Mouse (Mus musculus) urinary bladder, postnatal 4 days (tissue): ENCODE results near the gene Creb1.
"Not testable (repeated sequence)": the region's sequence is repeated elsewhere in the genome, so short reads cannot be mapped to it uniquely, and the experiment has no call there.

Source experiments
- DNase-seq, 2 experiments: peaks; one replicate each; pipeline ENCODE4 v3.0.0; 2021 to 2022; ENCODE audit warnings: low spot score in 2 of 2

The Creb1 gene

DNA sequence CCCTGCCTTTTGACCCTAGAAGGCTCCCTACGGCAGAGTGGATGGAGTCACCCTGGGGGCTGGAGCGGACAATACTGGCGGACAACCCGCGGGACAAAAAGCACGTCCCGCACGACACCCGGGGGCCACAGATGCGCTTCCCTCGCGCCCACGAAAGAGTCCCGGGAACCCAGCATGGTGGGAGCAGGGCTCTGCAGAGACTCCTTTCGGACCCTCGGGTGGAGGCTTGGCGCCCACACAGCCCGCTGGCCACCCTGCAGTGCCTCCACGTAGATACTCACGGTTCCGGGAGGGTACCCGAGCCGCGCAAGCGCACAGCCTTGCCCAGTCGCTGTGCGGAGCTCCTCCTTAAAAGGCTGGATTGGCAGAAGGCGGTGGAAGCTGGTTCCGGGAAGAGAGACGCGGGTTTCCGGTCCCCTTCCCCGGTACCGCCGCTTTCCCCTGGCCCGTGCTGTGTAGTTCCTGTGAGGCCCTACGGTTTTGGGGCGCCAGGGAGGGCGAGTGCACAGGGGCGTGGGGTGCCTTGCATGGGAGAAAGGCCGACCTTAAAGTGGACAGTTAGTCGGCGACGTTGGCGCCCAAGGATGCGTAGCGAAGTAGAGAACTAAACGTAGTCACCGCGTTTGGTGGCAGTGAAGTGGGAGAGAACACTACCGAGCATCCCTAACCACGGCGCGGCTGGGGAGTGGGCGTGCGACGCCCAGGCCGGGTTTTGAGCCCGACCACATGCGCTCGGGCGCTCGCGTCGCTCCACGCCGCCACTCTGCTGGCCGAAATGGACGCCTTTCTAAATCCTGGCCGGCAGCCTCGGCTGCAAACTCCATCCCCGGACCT, 84.7 kb downstream of the Creb1 start, which contains the start of gene Mettl21a:
Gene Mettl21a, minus strand, starts transcription at position 362 of the 834 bp plus-strand sequence.
- DNase-seq, result peak; percentile 88 to 89

DNA sequence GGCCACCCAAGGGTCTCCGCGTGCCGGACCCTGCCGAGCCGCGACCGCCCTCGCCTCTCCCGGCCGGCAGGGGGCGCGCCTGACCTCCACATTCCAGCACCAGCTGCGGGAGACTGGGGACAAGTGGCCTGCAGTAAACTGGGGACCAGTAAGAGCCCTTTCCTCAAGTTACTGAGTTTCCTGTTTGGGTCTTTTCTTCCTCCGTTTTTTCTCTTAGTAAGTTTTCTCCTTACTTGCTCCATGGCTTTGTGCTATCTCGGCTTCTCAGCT, 85.2 kb downstream of the Creb1 start:
- peak; percentile 83 to 88 for DNase-seq

DNA sequence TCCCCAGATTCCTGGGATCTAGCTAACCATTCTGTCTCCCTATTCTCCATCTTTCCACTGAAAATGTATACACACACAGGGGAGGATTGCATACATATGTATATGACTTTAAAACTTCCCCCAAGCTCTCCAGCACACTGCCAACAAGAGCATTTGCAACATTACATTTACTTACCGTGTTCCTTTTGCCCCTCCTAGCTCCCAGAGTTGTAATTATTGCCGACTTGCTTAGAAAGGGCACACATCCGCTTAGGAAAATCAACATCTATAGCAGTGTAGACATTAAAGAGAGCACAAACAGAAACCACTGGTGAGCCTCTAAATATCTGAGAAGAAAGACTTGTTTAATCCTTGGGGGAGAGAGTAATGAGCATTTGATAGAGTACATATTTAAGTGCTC, 85.8 kb downstream of the Creb1 start:
- no peak for DNase-seq

DNA sequence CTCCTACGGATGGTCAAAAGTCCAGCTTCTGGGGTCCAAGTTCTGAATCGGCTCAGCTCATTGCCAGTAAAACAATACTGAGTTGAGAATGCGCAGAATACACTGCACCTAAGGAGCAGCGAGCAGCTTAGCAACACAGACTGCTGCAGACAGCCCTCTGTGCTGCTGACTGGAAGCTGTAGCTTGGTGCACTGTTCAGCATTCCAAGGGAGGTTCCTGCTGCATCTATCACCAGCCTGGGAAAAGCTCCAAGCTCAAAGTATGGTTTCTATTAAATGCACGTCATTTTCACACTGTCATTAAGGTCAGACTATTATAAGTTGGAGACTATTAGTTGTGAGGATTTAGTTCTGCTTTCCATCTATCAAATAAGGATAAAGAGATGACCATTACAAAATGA, 88.7 kb downstream of the Creb1 start:
- no peak for DNase-seq

DNA sequence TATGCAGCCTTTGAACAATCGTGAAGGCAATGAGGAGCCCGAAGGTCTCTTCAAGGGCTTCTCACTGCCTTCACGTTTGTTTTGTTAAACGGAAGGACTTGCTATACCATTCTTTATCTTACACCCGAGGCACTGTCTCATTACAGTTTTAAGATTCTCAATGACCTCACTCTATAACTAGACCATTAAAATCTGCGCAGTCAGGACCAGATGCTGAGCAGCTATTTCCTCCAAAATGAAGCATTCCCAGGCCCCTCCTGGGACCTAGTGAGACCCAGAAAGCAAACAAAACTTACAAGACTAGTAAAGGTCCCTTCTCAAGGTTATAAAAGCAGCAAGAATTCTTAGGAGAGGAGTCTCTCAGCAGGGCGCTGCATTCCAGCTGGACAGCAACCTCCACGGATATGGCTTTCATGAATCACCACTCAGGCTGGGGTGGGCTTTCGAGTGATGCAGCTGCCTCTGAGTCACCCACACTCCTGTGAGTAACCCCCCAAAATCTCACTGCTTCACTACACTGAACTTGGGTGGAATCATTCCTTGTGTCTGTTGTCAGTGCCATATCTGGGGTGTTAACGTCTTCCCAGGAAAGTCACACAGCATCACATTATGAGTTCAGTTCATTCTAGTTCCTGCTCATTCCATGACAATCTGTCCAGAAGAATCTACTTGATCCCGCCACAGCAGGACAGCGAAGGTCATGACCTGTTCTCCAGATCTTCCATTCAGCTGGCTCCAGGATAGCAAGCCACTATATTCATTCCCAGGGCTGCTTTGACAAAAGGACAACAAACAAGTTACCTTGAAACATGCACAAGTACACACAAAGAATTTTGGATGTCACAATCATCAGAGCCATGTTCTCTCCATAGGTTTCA, 91.4 kb downstream of the Creb1 start:
- DNase-seq, result no peak

DNA sequence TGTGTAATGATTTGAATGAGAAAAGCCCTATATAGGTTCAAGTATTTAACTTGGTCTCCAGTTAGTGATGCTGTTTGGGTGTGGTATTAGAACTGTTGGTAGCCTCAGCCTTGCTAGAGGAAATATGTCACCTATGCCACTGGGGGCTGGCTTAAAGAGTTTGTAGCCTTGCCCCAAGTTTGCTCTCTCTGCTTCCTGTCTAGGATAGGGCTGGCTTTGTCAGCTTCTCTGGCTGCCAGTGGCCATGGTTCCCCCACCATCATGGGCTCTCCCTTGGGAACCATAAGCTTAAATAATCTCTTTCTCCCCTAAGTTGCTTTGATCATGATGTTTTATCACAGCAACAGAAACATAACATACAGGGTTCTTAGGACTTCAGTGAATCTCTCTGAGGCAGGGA, 92.8 kb downstream of the Creb1 start:
- DNase-seq, result no peak

DNA sequence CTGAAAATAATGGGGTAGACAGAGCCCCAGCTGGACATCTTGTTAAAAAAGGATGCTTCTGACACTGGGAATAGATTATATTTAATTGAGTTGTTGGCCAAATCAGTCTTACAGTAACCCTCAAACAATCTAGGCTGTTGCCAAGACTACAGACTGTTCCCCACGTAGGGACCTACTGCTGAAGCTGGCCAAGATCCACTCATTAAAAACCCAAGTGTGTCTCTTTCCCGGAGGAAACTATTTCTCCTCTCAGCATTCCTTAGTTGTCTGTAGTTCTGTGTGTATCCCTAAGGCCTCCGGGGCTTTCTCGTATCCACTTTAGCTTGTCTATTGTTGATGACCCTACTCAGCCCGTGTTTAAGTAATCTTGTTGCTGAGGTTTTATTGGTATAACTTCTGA, 99.1 kb downstream of the Creb1 start:
- DNase-seq, result no peak

DNA sequence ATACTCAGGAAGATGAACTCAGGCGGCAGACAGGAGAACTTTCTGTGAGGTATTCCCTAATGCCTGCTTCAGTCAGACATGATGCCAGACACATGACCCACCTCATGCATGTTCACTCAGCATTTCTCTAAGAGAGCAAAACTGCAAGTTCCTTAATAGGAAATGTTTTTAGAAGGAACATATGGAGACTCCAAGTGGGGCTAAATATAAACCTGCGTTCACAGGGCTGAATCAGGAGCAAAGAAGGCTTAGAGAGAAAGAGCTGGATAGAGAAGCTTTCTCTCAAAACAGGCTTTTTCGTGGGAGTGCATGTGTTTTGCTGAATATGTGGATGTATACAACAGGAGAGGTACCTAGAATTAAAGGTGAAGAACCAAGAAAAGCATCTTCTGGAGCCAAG, 100.8 kb downstream of the Creb1 start:
- DNase-seq, result no peak

DNA sequence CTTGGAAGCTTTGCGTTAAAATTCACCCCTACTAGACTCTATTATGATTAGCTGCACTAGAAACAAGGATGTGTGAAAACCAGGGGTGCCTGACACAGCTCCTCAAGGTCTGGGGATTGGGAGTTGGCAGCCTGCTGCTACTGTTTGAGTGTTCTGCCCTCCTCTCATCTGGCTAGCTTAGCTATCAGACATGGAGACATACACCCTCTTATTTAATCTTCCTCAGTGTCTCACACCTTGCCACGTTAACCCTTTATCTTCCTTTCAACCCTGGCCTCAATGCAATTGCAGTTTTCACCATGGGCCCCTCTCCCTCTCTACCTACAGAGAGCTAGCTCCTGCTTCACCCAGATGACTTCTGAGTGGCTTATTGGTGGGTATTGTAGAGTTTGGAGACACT, 103.2 kb downstream of the Creb1 start:
- DNase-seq, result no peak

DNA sequence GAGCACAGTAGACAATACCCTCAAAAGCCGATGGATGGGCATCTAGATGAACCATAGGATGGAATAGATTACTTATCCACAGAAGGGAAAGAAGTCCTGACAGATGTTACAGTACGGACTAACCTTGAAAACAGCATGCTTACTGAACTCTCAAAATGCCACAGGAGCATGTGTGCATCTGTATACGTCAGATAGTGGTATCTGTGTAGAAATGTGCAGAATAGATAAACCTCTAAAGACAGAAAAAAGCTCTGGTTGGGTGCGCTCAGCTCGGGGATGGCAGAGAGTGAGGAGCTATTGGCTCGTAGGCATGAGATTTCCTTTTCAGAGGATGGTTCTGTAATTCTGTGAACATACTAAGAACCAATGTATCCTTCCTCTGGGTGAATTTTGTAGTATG, 106.8 kb downstream of the Creb1 start:
- no peak for DNase-seq

DNA sequence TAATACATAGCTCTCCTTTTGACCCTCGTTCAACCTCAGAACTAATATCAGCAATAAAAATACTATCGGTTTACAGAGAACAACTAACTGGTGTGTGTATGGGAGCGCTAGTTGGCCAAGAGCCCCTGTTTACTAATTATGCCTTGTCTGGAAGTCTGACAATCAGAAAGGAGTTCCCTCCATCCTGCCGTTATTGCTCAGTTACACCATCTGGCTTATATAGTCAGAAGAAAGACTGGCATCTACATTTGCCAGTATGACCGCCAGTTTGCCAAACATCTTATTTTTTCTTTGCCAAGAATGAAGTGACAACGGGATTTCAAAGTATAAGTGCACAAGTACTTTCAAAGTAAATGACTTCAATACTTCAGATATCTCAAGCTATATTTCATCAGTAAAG, 108.6 kb downstream of the Creb1 start:
- DNase-seq, result no peak

DNA sequence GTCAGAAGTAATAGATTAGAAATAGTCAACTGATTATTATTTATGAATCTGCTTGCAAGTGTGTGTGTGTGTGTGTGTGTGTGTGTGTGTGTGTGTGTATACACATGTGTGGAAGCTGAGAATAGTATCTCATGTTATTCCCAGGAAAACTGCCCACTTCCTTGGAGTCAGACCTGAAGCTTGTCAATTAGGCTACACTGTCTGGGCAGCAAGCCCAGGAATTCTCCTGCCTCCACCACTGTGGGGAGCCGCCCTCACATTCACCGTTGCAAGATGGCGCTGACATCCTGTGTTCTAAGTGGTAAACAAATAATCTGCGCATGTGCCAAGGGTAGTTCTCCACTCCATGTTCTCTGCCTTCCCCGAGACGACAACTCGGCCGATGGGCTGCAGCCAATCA, 110.1 kb downstream of the Creb1 start:
- not testable (repeated sequence) for DNase-seq

DNA sequence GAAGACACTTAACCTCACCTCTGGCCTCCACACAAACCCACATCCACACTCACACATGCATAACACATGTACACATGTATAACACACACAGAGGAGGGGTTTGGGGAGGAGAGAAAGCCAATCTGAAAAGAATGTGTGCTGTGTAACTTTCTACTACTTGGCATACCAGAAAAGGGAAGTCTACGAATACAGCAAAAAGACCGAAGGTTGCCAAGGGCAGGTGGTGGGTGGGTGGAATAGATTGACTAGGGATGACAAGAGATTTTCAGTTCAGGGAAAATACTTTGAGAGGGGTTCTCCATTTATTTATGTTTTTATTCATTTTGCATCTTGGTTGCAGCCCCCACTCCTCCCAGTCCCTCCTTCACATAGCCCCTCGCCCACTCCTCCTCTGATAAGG, 112.1 kb downstream of the Creb1 start:
- DNase-seq, result no peak

DNA sequence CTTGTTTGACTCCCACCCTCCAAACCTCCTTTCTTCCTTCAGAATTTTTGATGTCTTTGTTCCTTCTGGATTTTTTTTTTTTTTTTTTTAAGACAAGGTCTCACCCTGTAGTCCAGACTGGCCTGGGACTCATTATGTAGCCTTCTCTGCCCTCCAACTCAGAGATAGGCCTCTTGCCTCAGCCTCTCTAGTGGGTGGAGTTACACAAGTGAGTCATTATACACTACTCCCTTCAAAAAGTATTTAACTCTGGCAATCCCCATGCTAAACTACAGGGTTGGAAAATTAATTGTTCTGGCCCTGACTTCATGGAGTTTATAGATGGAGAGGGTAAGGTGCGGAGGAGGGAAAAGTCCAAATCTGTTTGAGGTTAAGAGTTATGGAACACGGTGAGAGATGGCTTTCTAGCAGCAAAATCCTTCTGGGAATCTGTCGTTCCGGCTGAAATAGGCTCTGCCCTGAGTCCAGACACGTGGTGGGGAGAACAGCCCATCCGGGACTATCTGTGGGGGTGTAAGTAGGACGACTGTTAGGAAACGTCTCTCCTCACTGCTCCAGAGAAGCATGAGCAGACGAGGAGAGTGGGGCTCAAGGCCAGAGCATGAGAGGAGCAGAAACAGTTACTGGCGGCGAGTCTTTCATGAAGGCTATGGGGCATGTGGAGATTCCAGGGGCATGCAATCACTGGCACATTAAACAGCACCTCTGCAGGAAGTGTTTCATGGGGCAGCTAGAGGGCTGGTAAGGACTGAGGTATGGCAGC, 117.1 kb downstream of the Creb1 start:
- no peak for DNase-seq

DNA sequence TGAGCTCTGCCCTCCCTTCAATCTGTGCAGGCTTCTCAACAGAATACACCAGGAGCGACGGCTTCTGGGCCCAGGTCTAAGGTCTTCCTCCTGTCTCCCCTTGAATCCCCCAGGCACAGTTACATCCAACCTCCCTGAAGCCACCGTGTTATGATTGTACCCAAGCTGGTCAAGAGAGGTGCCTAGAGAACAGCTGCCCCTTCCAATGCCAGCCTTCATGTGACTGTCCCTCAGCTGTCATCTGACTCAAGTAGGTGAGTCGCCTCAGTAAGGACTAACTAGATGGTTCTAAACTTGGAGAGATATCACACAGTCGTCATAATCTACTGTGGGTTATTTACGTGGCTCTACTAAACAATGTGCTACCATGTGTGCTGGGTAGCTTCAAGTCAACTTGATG, 121.3 kb downstream of the Creb1 start:
- no peak for DNase-seq
